Mouse (Mus musculus): ENCODE results near the gene Rnd2. TPM values are rescaled to one million over a fixed set of nuclear protein-coding genes. Genes with fewer than 3 reads are reported as not detected.

Rnd2 gene
- polyA plus RNA-seq, 1 experiment, result 3.2 TPM

DNA sequence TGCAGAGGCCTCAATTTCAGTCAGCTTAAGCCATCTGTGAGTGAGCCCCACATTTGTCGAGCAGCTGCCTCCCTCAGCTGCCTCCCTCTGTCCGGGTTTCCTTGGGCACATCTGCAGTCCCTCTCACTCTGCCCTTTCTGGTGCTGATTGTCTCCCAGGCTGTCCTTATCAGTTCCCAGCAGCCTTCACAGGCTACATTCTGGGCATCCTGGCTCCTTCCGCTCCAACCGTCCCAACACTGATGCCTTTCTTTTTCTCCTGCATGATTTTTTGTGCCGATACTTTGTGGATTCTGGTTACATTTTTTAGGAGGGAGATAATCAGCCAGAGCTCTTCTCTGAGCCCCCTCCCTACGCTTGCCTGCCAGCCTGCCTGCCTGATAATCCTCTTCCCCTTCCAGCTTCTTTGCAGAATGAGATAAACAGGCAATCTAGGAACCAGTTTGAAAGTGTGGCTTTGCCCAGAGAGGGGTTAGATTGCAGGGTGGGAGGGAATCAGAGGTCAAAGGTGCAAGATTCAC lies 20.8 kb downstream of the Rnd2 start:
- Histone ChIP-seq H3K27ac (ENCODE audit: insufficient read depth, low read length) (no peak overlapping the region), H3K27me3 (ENCODE audit: control insufficient read depth, insufficient read depth, low read length) (no peaks in the 10 kb centered on the region), H3K36me3 (ENCODE audit: control insufficient read depth, insufficient read depth, low read length) (no peaks in the 10 kb centered on the region), H3K4me1 (ENCODE audit: control insufficient read depth, insufficient read depth, insufficient read length) (no peaks in the 10 kb centered on the region), H3K4me3 (ENCODE audit: extremely low read depth, insufficient read depth, insufficient read length) (no peak overlapping the region)
- WGBS, result 70% methylated on average over 6 of the region's 6 CpGs
- DNase-seq (ENCODE audit: low read depth in 1 of 2, low spot score in 2 of 2), result no peak
- TF ChIP-seq POLR2A (IDR thresholded peaks at IDR 0.05; ENCODE audit: low read depth, low read length) (no peak), CTCF (IDR thresholded peaks at IDR 0.05; ENCODE audit: extremely low read depth, insufficient read depth, insufficient read length, insufficient replicate concordance) (no peak)

DNA sequence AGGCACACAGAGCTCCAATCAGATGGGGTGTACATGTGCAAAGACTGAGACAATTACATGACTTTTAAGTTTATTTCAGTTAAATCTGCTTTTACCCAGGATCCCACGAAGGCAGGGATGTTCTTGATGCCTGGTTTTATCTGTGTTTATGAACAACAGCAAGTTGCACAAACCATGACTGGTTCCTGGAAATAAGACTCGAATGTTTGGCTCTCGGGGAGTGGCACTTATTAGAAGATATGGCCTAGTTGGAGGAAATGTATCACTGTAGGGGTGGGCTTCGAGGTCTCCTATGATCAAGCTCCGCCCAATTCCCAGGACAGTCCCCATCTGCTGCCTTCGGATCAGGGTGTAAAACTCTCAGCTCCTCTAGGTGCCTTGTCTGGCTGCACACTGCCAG lies 21.3 kb downstream of the Rnd2 start:
- H3K4me1 ChIP-seq (ENCODE audit: control insufficient read depth, insufficient read depth, insufficient read length), result no peaks in the 10 kb centered on the region
- H3K36me3 ChIP-seq (ENCODE audit: control insufficient read depth, insufficient read depth, low read length), result no peaks in the 10 kb centered on the region
- no peak overlapping the region for H3K27ac ChIP-seq (ENCODE audit: insufficient read depth, low read length)
- H3K27me3 ChIP-seq (ENCODE audit: control insufficient read depth, insufficient read depth, low read length), result no peaks in the 10 kb centered on the region
- TF ChIP-seq CTCF (IDR thresholded peaks at IDR 0.05; ENCODE audit: extremely low read depth, insufficient read depth, insufficient read length, insufficient replicate concordance) (no peak), POLR2A (IDR thresholded peaks at IDR 0.05; ENCODE audit: low read depth, low read length) (no peak)
- H3K4me3 ChIP-seq (ENCODE audit: extremely low read depth, insufficient read depth, insufficient read length), result no peak overlapping the region
- no peak for DNase-seq (ENCODE audit: low read depth in 1 of 2, low spot score in 2 of 2)
- 83% methylated on average over 6 of the region's 6 CpGs for WGBS

DNA sequence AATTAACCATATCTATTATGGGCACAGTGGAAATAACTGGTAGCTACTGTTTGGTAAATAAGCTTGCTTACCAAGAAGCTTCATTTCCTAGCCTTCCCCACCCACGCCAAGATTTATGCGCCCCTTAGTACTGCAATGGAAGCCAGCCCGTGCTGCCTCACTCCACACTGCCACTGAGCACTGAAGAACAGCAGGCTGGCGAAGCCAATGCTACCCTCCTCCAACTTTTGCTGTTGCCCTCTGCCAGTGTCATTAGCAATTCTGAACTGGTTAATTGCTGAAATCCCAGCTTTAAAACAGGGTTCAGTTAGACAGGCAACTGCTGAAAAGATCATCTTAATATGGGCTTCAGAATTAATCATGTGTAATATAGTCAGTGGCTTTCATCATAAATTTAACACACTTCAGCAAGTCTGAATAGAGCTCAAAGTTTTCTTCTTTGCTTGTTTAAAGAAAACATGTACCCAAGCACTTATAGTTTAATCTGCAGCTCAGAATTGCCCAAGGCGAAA lies 41.5 kb downstream of the Rnd2 start:
- H3K27ac ChIP-seq (ENCODE audit: insufficient read depth, low read length), result no peak overlapping the region
- 93% methylated on average over 5 of the region's 5 CpGs for WGBS
- H3K27me3 ChIP-seq (ENCODE audit: control insufficient read depth, insufficient read depth, low read length), result no peaks in the 10 kb centered on the region

DNA sequence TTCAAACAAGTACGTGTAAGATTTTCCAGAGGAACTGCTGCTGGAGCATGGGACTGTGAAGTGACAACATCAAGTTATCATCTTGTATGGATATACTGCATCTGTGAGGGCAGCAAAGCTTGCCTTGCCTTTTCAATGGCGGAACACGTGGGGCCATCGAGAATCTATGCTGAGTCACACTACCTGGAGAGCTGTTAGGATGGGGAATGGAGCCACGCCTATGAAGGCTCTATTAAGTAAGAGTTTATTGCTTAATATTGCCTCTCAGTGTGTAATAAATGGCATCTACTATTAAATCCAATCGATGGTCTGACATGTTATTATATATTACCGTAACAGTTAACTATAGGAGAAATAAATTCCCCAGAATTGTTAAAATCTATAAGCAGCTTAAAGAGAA lies 42.3 kb downstream of the Rnd2 start:
- Histone ChIP-seq H3K27ac (ENCODE audit: insufficient read depth, low read length) (no peak overlapping the region), H3K4me1 (ENCODE audit: control insufficient read depth, insufficient read depth, insufficient read length) (no peaks in the 10 kb centered on the region), H3K36me3 (ENCODE audit: control insufficient read depth, insufficient read depth, low read length) (peaks cover 2% of the 10 kb centered on the region; the same call in 1 of the 2 replicates), H3K4me3 (ENCODE audit: extremely low read depth, insufficient read depth, insufficient read length) (no peak overlapping the region), H3K27me3 (ENCODE audit: control insufficient read depth, insufficient read depth, low read length) (no peaks in the 10 kb centered on the region)
- DNase-seq (ENCODE audit: low read depth in 1 of 2, low spot score in 2 of 2), result no peak
- no peak for TF ChIP-seq CTCF (IDR thresholded peaks at IDR 0.05; ENCODE audit: extremely low read depth, insufficient read depth, insufficient read length, insufficient replicate concordance)
- no peak for TF ChIP-seq POLR2A (IDR thresholded peaks at IDR 0.05; ENCODE audit: low read depth, low read length)
- WGBS, result 92% methylated on average over 7 of the region's 7 CpGs

More for the DNA sequence above, 41.5 kb downstream of the Rnd2 start:
- TF ChIP-seq CTCF (IDR thresholded peaks at IDR 0.05; ENCODE audit: extremely low read depth, insufficient read depth, insufficient read length, insufficient replicate concordance) (no peak), POLR2A (IDR thresholded peaks at IDR 0.05; ENCODE audit: low read depth, low read length) (no peak)
- DNase-seq (ENCODE audit: low read depth in 1 of 2, low spot score in 2 of 2), result no peak
- Histone ChIP-seq H3K4me1 (ENCODE audit: control insufficient read depth, insufficient read depth, insufficient read length) (no peaks in the 10 kb centered on the region), H3K4me3 (ENCODE audit: extremely low read depth, insufficient read depth, insufficient read length) (no peak overlapping the region), H3K36me3 (ENCODE audit: control insufficient read depth, insufficient read depth, low read length) (peaks cover 2% of the 10 kb centered on the region; the same call in 1 of the 2 replicates)

DNA sequence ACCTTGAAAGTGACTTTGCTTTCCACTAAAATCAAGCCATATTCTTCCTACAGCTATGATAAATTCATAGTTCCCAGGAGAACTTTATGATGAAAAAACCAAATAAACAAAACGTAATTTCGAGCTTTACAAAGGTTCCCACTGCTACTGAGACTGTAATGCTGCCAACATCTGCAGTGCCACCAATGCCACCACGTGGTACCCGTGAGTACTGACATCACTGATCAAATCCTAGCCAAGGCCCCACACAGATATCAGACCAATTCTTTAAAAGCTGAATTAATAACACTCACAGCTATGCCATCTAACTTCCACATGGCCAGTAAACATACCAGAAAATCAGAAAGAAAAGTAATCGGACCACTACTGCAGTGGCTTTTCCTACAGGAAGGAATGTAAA lies 54.1 kb downstream of the Rnd2 start:
- TF ChIP-seq CTCF (IDR thresholded peaks at IDR 0.05; ENCODE audit: extremely low read depth, insufficient read depth, insufficient read length, insufficient replicate concordance) (no peak), POLR2A (IDR thresholded peaks at IDR 0.05; ENCODE audit: low read depth, low read length) (no peak)
- Histone ChIP-seq H3K27me3 (ENCODE audit: control insufficient read depth, insufficient read depth, low read length) (no peaks in the 10 kb centered on the region), H3K36me3 (ENCODE audit: control insufficient read depth, insufficient read depth, low read length) (peaks cover 2% of the 10 kb centered on the region; the same call in 1 of the 2 replicates), H3K27ac (ENCODE audit: insufficient read depth, low read length) (no peak overlapping the region), H3K4me3 (ENCODE audit: extremely low read depth, insufficient read depth, insufficient read length) (no peak overlapping the region), H3K4me1 (ENCODE audit: control insufficient read depth, insufficient read depth, insufficient read length) (no peaks in the 10 kb centered on the region)
- DNase-seq (ENCODE audit: low read depth in 1 of 2, low spot score in 2 of 2), result no peak
- 94% methylated on average over 5 of the region's 5 CpGs for WGBS

DNA sequence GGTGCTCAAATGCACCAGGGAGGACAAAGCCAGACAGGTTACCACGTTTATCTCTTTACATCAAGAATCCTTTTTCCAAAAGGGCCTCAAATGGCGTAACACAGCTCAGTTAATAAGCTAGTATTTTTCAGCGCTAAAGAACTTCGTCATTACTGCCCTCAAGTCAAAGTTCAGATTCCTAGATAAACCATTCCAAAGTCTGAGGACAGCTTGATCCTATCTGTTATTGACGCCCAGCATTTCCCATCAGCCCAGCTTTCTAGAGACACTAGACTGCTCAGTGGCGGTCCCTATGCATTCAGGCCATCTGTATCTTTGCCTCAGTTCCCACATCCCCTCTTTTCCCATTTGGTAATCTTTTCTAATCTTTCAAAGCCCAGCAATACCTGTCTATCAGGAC lies 54.6 kb downstream of the Rnd2 start:
- 97% methylated on average over 6 of the region's 6 CpGs for WGBS
- no peak overlapping the region for H3K27ac ChIP-seq (ENCODE audit: insufficient read depth, low read length)
- TF ChIP-seq POLR2A (IDR thresholded peaks at IDR 0.05; ENCODE audit: low read depth, low read length), result no peak
- TF ChIP-seq CTCF (IDR thresholded peaks at IDR 0.05; ENCODE audit: extremely low read depth, insufficient read depth, insufficient read length, insufficient replicate concordance), result no peak

More for the DNA sequence above, 54.6 kb downstream of the Rnd2 start:
- H3K4me3 ChIP-seq (ENCODE audit: extremely low read depth, insufficient read depth, insufficient read length), result no peak overlapping the region
- DNase-seq (ENCODE audit: low read depth in 1 of 2, low spot score in 2 of 2), result no peak
- no peaks in the 10 kb centered on the region for H3K4me1 ChIP-seq (ENCODE audit: control insufficient read depth, insufficient read depth, insufficient read length)
- no peaks in the 10 kb centered on the region for H3K27me3 ChIP-seq (ENCODE audit: control insufficient read depth, insufficient read depth, low read length)
- peaks cover 2% of the 10 kb centered on the region; the same call in 1 of the 2 replicates for H3K36me3 ChIP-seq (ENCODE audit: control insufficient read depth, insufficient read depth, low read length)

Other genes with a start within 250 kb of the Rnd2 start
- gene Ezh1, start 238.5 kb upstream of the Rnd2 start, polyA plus RNA-seq (2012; rRNA removed), result 28.3 and 30.9 TPM in 2 replicates
- gene Ramp2, start 219.0 kb upstream of the Rnd2 start, polyA plus RNA-seq (2012; rRNA removed), result 47.6 and 59.7 TPM in 2 replicates
- gene Vps25, start 211.3 kb upstream of the Rnd2 start, polyA plus RNA-seq (2012; rRNA removed), result 56.3 and 62.2 TPM in 2 replicates
- 1.9 and 2.2 TPM in 2 replicates for gene Wnk4, start 204.4 kb upstream of the Rnd2 start, polyA plus RNA-seq (2012; rRNA removed)
- gene Cntd1, start 186.0 kb upstream of the Rnd2 start, polyA plus RNA-seq (2012; rRNA removed), result 0.06 and 0.19 TPM in 2 replicates
- gene Coa3, start 185.9 kb upstream of the Rnd2 start, polyA plus RNA-seq (2012; rRNA removed), result 148 TPM in 2 replicates
- 64.0 and 98.6 TPM in 2 replicates for gene Becn1, start 162.7 kb upstream of the Rnd2 start, polyA plus RNA-seq (2012; rRNA removed)
- gene Psme3, start 148.8 kb upstream of the Rnd2 start, polyA plus RNA-seq (2012; rRNA removed), result 58.1 and 73.8 TPM in 2 replicates
- 9.1 and 10.6 TPM in 2 replicates for gene Aoc2, start 139.9 kb upstream of the Rnd2 start, polyA plus RNA-seq (2012; rRNA removed)
- gene Aoc3, start 134.4 kb upstream of the Rnd2 start, polyA plus RNA-seq (2012; rRNA removed), result 2.2 and 2.3 TPM in 2 replicates
- gene G6pc, start 97.4 kb upstream of the Rnd2 start, polyA plus RNA-seq (2012; rRNA removed), result 0.07 TPM in 1 of 2 replicates, not detected in the other
- 17.3 and 18.3 TPM in 2 replicates for gene Aarsd1, start 47.4 kb upstream of the Rnd2 start, polyA plus RNA-seq (2012; rRNA removed)
- 0.11 and 0.29 TPM in 2 replicates for gene Gm27029, start 40.2 kb upstream of the Rnd2 start, polyA plus RNA-seq (2012; rRNA removed)
- gene Rundc1, start 39.9 kb upstream of the Rnd2 start, polyA plus RNA-seq (2012; rRNA removed), result 14.2 and 18.3 TPM in 2 replicates
- gene Ptges3l, start 39.7 kb upstream of the Rnd2 start, polyA plus RNA-seq (2012; rRNA removed), result 1.1 TPM in 2 replicates
- gene Rpl27, start 22.7 kb upstream of the Rnd2 start, polyA plus RNA-seq (2012; rRNA removed), result 430 and 509 TPM in 2 replicates
- 44.3 and 53.1 TPM in 2 replicates for gene Ifi35, start 16.6 kb upstream of the Rnd2 start, polyA plus RNA-seq (2012; rRNA removed)
- gene Vat1, start 1.2 kb downstream of the Rnd2 start, polyA plus RNA-seq (2012; rRNA removed), result 56.9 and 59.6 TPM in 2 replicates
- 1.2 and 1.5 TPM in 2 replicates for gene Brca1, start 87.0 kb downstream of the Rnd2 start, polyA plus RNA-seq (2012; rRNA removed)
- 66.6 and 68.8 TPM in 2 replicates for gene Nbr1, start 87.2 kb downstream of the Rnd2 start, polyA plus RNA-seq (2012; rRNA removed)
- gene Tmem106a, start 117.2 kb downstream of the Rnd2 start, polyA plus RNA-seq (2012; rRNA removed), result 28.1 and 33.1 TPM in 2 replicates
- not detected in 2 replicates for gene Gm11634, start 134.3 kb downstream of the Rnd2 start, polyA plus RNA-seq (2012; rRNA removed)
- 17.6 and 18.8 TPM in 2 replicates for gene Rdm1, start 162.2 kb downstream of the Rnd2 start, polyA plus RNA-seq (2012; rRNA removed)
- gene Arl4d, start 200.5 kb downstream of the Rnd2 start, polyA plus RNA-seq (2012; rRNA removed), result 9.1 and 11.5 TPM in 2 replicates